Mouse (Mus musculus) ES-E14 (cell line): Measurements from ENCODE around the gene Sec14l2.

Experiments
- MAFK ChIP-seq: IDR thresholded peaks from 2 replicates; pipeline ENCODE4 v1.6.1; 2014; ENCODE audit warnings: mild to moderate bottlenecking, low read depth, low read length, inconsistent platforms; ENCODE audit not compliant: insufficient read depth
- ZC3H11A ChIP-seq: IDR thresholded peaks from 2 replicates; pipeline ENCODE4 v1.6.1; 2012; ENCODE audit warnings: low read depth, mild to moderate bottlenecking, inconsistent platforms, low read length, borderline replicate concordance
- ZNF384 ChIP-seq: IDR thresholded peaks from 2 replicates; pipeline ENCODE4 v1.6.1; 2012; ENCODE audit warnings: low read depth, low read length, inconsistent platforms

DNA sequence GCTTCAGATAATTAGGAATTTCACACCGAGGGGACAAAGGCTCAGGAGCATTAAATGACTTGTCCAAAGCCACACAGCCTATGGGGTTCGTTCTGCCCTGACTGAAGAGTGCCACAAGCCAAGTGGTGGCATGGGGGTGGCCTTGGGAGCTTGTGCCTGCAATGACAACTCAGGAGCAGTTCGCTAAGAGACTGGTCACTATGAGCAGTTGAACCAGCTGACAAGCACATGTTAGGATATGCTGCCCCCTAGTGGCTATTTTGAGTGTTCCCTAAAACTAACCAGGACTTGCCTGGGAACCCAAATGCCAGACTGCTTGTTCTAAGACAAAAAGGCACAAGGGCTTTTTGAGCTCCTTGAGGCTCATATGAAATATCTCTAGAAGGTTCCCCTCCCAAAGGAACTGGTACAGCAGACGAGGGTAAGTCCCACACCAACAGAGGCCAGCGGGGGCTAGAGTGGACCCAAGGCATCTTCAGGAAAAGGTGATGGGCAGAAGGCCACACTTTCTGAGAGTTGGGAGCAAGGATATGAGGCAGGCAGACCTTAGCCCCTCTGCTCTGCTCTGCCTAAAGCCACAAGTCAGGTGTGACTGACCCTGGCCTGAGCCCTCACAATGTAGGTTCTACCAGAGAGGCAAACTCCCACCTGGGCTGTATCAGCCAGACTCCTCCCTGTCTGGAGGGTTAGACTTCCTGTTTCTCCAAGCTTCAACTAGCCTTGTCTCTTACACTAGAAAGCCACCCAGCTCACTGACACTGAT is 39.7 kb downstream of the Sec14l2 start:
- no peak for TF ChIP-seq ZNF384
- TF ChIP-seq ZC3H11A: peak; percentile 77; the same call in 1 of the 2 replicates
- TF ChIP-seq MAFK: no peak
